Mouse (Mus musculus) hindbrain, embryonic 12.5 days (tissue): ENCODE results near the gene Rpl6. TPM values are rescaled to one million over a fixed set of nuclear protein-coding genes. Genes with fewer than 3 reads are reported as not detected.
"Not testable (repeated sequence)": the region's sequence is repeated elsewhere in the genome, so short reads cannot be mapped to it uniquely, and the experiment has no call there.

Source experiments
- ATAC-seq: fragments of 200-750 bp; cut with Nextera tagmentation; 2 replicates; pipeline ENCODE4 v1.8.0; 2017; ENCODE audit warnings: moderate TSS enrichment; ENCODE audit not compliant: low FRiP score
- H3K27ac ChIP-seq: fragments of 300-500 bp; sonication (generic); 2 replicates; pipeline ENCODE4 v1.5.1; 2016; ENCODE audit warnings: mild to moderate bottlenecking
- H3K27me3 ChIP-seq: fragments of 300-500 bp; sonication (generic); 2 replicates; pipeline ENCODE4 v1.6.1; 2016; ENCODE audit warnings: mild to moderate bottlenecking
- H3K36me3 ChIP-seq: fragments of 300-500 bp; sonication (generic); 2 replicates; pipeline ENCODE4 v1.6.1; 2016; ENCODE audit warnings: mild to moderate bottlenecking
- H3K4me1 ChIP-seq: fragments of 300-500 bp; sonication (generic); 2 replicates; pipeline ENCODE4 v1.6.1; 2016
- H3K4me2 ChIP-seq: fragments of 300-500 bp; sonication (generic); replicated peaks from 2 replicates; pipeline ENCODE4 v1.6.1; 2016; ENCODE audit warnings: mild to moderate bottlenecking
- H3K4me3 ChIP-seq: fragments of 300-500 bp; sonication (generic); 2 replicates; pipeline ENCODE4 v1.5.1; 2016; ENCODE audit warnings: mild to moderate bottlenecking
- H3K9ac ChIP-seq: fragments of 300-500 bp; sonication (generic); 2 replicates; pipeline ENCODE4 v1.6.1; 2016; ENCODE audit warnings: mild to moderate bottlenecking, moderate library complexity
- H3K9me3 ChIP-seq: fragments of 300-500 bp; sonication (generic); replicated peaks from 2 replicates; pipeline ENCODE4 v1.6.1; 2016; ENCODE audit warnings: mild to moderate bottlenecking
- WGBS: fragments of 180-500 bp; shearing (Covaris S2); methylation state at CpG from one replicate; pipeline ENCODE4 v1.1.7; 2016; 5-methylcytosine and 5-hydroxymethylcytosine counted together
- polyA plus RNA-seq: library from polyadenylated mRNA; unstranded; fragments of >200 nt; fragmentation: Nextera tagmentation; extraction: Ambion mirVana; gene quantifications from 2 replicates; pipeline ENCODE4 v1.2.1, GENCODE M21; 2016

Rpl6 gene
- polyA plus RNA-seq, 1 experiment from 2014 or later, result 472 TPM

GRCm38 (mm10) chr5:121217313-121217634, 13.0 kb downstream of the Rpl6 start:
- Histone ChIP-seq H3K9ac (no peak overlapping the region), H3K27ac (no peak overlapping the region), H3K27me3 (no peaks in the 10 kb centered on the region), H3K4me2 (no peak overlapping the region), H3K4me3 (no peak overlapping the region), H3K9me3 (no peaks in the 10 kb centered on the region), H3K4me1 (peaks cover 11% of the 10 kb centered on the region), H3K36me3 (peaks cover 9% of the 10 kb centered on the region)
- 87% methylated on average over 2 of the region's 2 CpGs for WGBS
- no peak for ATAC-seq

- H3K9me3 ChIP-seq, result no peaks in the 10 kb centered on the region
- no peaks in the 10 kb centered on the region for H3K36me3 ChIP-seq
- H3K27me3 ChIP-seq, result no peaks in the 10 kb centered on the region
- WGBS, result 84% methylated on average over 1 of the region's 1 CpGs
- no peak overlapping the region for H3K4me2 ChIP-seq
- no peak overlapping the region for H3K9ac ChIP-seq
- H3K27ac ChIP-seq, result no peak overlapping the region
- no peak for ATAC-seq
- H3K4me3 ChIP-seq, result no peak overlapping the region
- peaks cover 14% of the 10 kb centered on the region for H3K4me1 ChIP-seq
These were observed 14.9 kb downstream of the Rpl6 start for GRCm38 (mm10) chr5:121219190-121219589.

GRCm38 (mm10) chr5:121219980-121220731, 15.9 kb downstream of the Rpl6 start, which contains the start of gene Hectd4:
Gene Hectd4, plus strand, starts transcription at chr5:121220219.
- Histone ChIP-seq H3K27me3 (no peaks in the 10 kb centered on the region), H3K4me2 (peak within 1 kb of the TSS; percentile 79), H3K9ac (peak within 1 kb of the TSS; percentile 95), H3K9me3 (no peaks in the 10 kb centered on the region), H3K4me3 (peak within 1 kb of the TSS; percentile 93), H3K36me3 (no peaks in the 10 kb centered on the region), H3K4me1 (peaks cover 14% of the 10 kb centered on the region), H3K27ac (peak within 1 kb of the TSS; percentile 93)
- under 1% methylated on average over 35 of the region's 90 CpGs for WGBS
- peak; percentile 91 for ATAC-seq

GRCm38 (mm10) chr5:121220732-121221301, 16.5 kb downstream of the Rpl6 start:
- peak overlapping the region; percentile 95 for H3K9ac ChIP-seq
- peak; percentile 65 for ATAC-seq
- no peaks in the 10 kb centered on the region for H3K27me3 ChIP-seq
- under 1% methylated on average over 25 of the region's 38 CpGs for WGBS
- peak overlapping the region; percentile 93 for H3K27ac ChIP-seq
- no peaks in the 10 kb centered on the region for H3K36me3 ChIP-seq
- peaks cover 14% of the 10 kb centered on the region for H3K4me1 ChIP-seq
- H3K4me2 ChIP-seq, result peak overlapping the region; percentile 79
- H3K9me3 ChIP-seq, result no peaks in the 10 kb centered on the region
- H3K4me3 ChIP-seq, result peak overlapping the region; percentile 93

GRCm38 (mm10) chr5:121221328-121221850, 17.1 kb downstream of the Rpl6 start:
- WGBS, result 16% methylated on average over 23 of the region's 23 CpGs
- ATAC-seq, result 0 out of 2 replicates have a peak, but pooled peaks have one; percentile 8
- H3K4me1 ChIP-seq, result peaks cover 15% of the 10 kb centered on the region
- peak overlapping the region; percentile 93 for H3K27ac ChIP-seq
- H3K9me3 ChIP-seq, result no peaks in the 10 kb centered on the region
- no peaks in the 10 kb centered on the region for H3K36me3 ChIP-seq
- peak overlapping the region; percentile 93 for H3K4me3 ChIP-seq
- H3K27me3 ChIP-seq, result no peaks in the 10 kb centered on the region
- peak overlapping the region; percentile 95 for H3K9ac ChIP-seq
- H3K4me2 ChIP-seq, result peak overlapping the region; percentile 79

GRCm38 (mm10) chr5:121224020-121224419, 19.7 kb downstream of the Rpl6 start:
- not testable (repeated sequence) for H3K9ac ChIP-seq, ATAC-seq, H3K4me2 ChIP-seq, H3K4me3 ChIP-seq, H3K9me3 ChIP-seq, H3K27me3 ChIP-seq, H3K36me3 ChIP-seq, H3K27ac ChIP-seq
- 96% methylated on average over 4 of the region's 4 CpGs for WGBS
- H3K4me1 ChIP-seq, result peaks cover 15% of the 10 kb centered on the region

GRCm38 (mm10) chr5:121224856-121225255, 20.6 kb downstream of the Rpl6 start:
- ATAC-seq, result no peak
- Histone ChIP-seq H3K4me2 (no peak overlapping the region), H3K9ac (no peak overlapping the region), H3K4me1 (peaks cover 15% of the 10 kb centered on the region), H3K27me3 (no peaks in the 10 kb centered on the region), H3K27ac (no peak overlapping the region), H3K9me3 (no peaks in the 10 kb centered on the region), H3K4me3 (no peak overlapping the region), H3K36me3 (no peaks in the 10 kb centered on the region)
- WGBS, result 92% methylated on average over 3 of the region's 3 CpGs

GRCm38 (mm10) chr5:121225854-121226253, 21.6 kb downstream of the Rpl6 start:
- H3K27ac ChIP-seq, result no peak overlapping the region
- peaks cover 15% of the 10 kb centered on the region for H3K4me1 ChIP-seq
- no peak for ATAC-seq
- no peak overlapping the region for H3K4me2 ChIP-seq
- no peaks in the 10 kb centered on the region for H3K27me3 ChIP-seq
- no peak overlapping the region for H3K9ac ChIP-seq
- no peak overlapping the region for H3K4me3 ChIP-seq
- no peaks in the 10 kb centered on the region for H3K36me3 ChIP-seq
- no peaks in the 10 kb centered on the region for H3K9me3 ChIP-seq
- 95% methylated on average over 2 of the region's 2 CpGs for WGBS

GRCm38 (mm10) chr5:121226406-121226805, 22.1 kb downstream of the Rpl6 start:
- H3K4me2 ChIP-seq, result no peak overlapping the region
- H3K9ac ChIP-seq, result no peak overlapping the region
- H3K4me1 ChIP-seq, result peaks cover 13% of the 10 kb centered on the region
- no peak for ATAC-seq
- no peaks in the 10 kb centered on the region for H3K27me3 ChIP-seq
- H3K9me3 ChIP-seq, result no peaks in the 10 kb centered on the region
- no peak overlapping the region for H3K4me3 ChIP-seq
- no peak overlapping the region for H3K27ac ChIP-seq
- 79% methylated on average over 3 of the region's 3 CpGs for WGBS
- no peaks in the 10 kb centered on the region for H3K36me3 ChIP-seq

GRCm38 (mm10) chr5:121226845-121227244, 22.6 kb downstream of the Rpl6 start:
- Histone ChIP-seq H3K4me3 (no peak overlapping the region), H3K4me1 (peaks cover 9% of the 10 kb centered on the region), H3K36me3 (no peaks in the 10 kb centered on the region), H3K27ac (no peak overlapping the region), H3K9ac (no peak overlapping the region), H3K27me3 (no peaks in the 10 kb centered on the region), H3K4me2 (no peak overlapping the region), H3K9me3 (no peaks in the 10 kb centered on the region)
- WGBS, result 88% methylated on average over 4 of the region's 4 CpGs
- ATAC-seq, result no peak

- not testable (repeated sequence) for H3K4me1 ChIP-seq, ATAC-seq
- 86% methylated on average over 1 of the region's 1 CpGs for whole genome bisulfite sequencing
These were observed 23.0 kb downstream of the Rpl6 start for GRCm38 (mm10) chr5:121227330-121227729.

GRCm38 (mm10) chr5:121229182-121229581, 24.9 kb downstream of the Rpl6 start:
- 0 out of 2 replicates have a peak, but pooled peaks cover 2% of the 10 kb centered on the region for H3K4me1 ChIP-seq
- ATAC-seq, result no peak
- H3K4me2 ChIP-seq, result no peak overlapping the region
- no peak overlapping the region for H3K4me3 ChIP-seq
- H3K9me3 ChIP-seq, result no peaks in the 10 kb centered on the region
- H3K36me3 ChIP-seq, result no peaks in the 10 kb centered on the region
- WGBS, result 95% methylated on average over 2 of the region's 2 CpGs
- no peak overlapping the region for H3K9ac ChIP-seq
- H3K27me3 ChIP-seq, result no peaks in the 10 kb centered on the region
- H3K27ac ChIP-seq, result no peak overlapping the region

More at GRCm38 (mm10) chr5:121227330-121227729, 23.0 kb downstream of the Rpl6 start:
- not testable (repeated sequence) for H3K27me3 ChIP-seq, H3K9me3 ChIP-seq, H3K36me3 ChIP-seq, H3K27ac ChIP-seq, H3K9ac ChIP-seq, H3K4me3 ChIP-seq, H3K4me2 ChIP-seq
